Mouse (Mus musculus) limb, embryonic 11.5 days (tissue): ENCODE results near the gene Hsf2. TPM values are rescaled to one million over a fixed set of nuclear protein-coding genes. Genes with fewer than 3 reads are reported as not detected.

Experiments used
- ATAC-seq: fragments of 200-750 bp; cut with Nextera tagmentation; 2 replicates; pipeline ENCODE4 v1.8.0; 2017; ENCODE audit warnings: low read depth; ENCODE audit not compliant: insufficient number of reproducible peaks, low FRiP score, low TSS enrichment
- DNase-seq: peaks from one replicate; pipeline ENCODE4 v3.0.0-alpha.2; 2015; ENCODE audit warnings: low spot score
- H3K27ac ChIP-seq: fragments of 300-500 bp; sonication (generic); replicated peaks from 2 replicates; pipeline ENCODE4 v1.5.1; 2014; ENCODE audit warnings: low read depth, mild to moderate bottlenecking, low read length
- H3K27me3 ChIP-seq: fragments of 300-500 bp; sonication (generic); 2 replicates; pipeline ENCODE4 v1.6.1; 2014; ENCODE audit warnings: mild to moderate bottlenecking, low read length, mixed read lengths; ENCODE audit not compliant: control insufficient read depth, insufficient read depth
- H3K36me3 ChIP-seq: fragments of 300-500 bp; sonication (generic); 2 replicates; pipeline ENCODE4 v1.6.1; 2014; ENCODE audit warnings: mild to moderate bottlenecking, low read length, moderate library complexity, mixed read lengths; ENCODE audit not compliant: control insufficient read depth, insufficient read depth
- H3K4me1 ChIP-seq: fragments of 300-500 bp; sonication (generic); 2 replicates; pipeline ENCODE4 v1.6.1; 2014; ENCODE audit warnings: low read length, mixed read lengths; ENCODE audit not compliant: control insufficient read depth, insufficient read depth
- H3K4me2 ChIP-seq: fragments of 300-500 bp; sonication (generic); 2 replicates; pipeline ENCODE4 v1.6.1; 2014; ENCODE audit warnings: low read depth, mild to moderate bottlenecking, moderate library complexity; ENCODE audit not compliant: severe bottlenecking
- H3K4me3 ChIP-seq: fragments of 300-500 bp; sonication (generic); 2 replicates; pipeline ENCODE4 v1.5.1; 2014; ENCODE audit warnings: low read depth, low read length
- H3K9ac ChIP-seq: fragments of 300-500 bp; sonication (generic); 2 replicates; pipeline ENCODE4 v1.6.1; 2014; ENCODE audit warnings: mild to moderate bottlenecking, low read length
- H3K9me3 ChIP-seq: fragments of 300-500 bp; sonication (generic); 2 replicates; pipeline ENCODE4 v1.6.1; 2016; ENCODE audit warnings: low read length; ENCODE audit not compliant: control insufficient read depth
- WGBS: fragments of 180-500 bp; shearing (Covaris S2); extraction: QIAGEN DNeasy Blood & Tissue Kit; methylation state at CpG from one replicate; pipeline ENCODE4 v1.1.7; 2014; 5-methylcytosine and 5-hydroxymethylcytosine counted together
- polyA plus RNA-seq: library from polyadenylated mRNA; unstranded; fragments of >200 nt; fragmentation: Nextera tagmentation; extraction: Ambion mirVana; gene quantifications from 2 replicates; pipeline ENCODE4 v1.2.1, GENCODE M21; 2014

Gene Hsf2
- polyA plus RNA-seq, 1 experiment from 2014 or later = 45.3 TPM

GRCm38 (mm10) chr10:57549631-57550030, 63.4 kb downstream of the Hsf2 start:
- no peak for DNase-seq
- no peak overlapping the region for H3K9ac ChIP-seq
- H3K36me3 ChIP-seq = no peaks in the 10 kb centered on the region
- no peak overlapping the region for H3K4me2 ChIP-seq
- H3K9me3 ChIP-seq = no peaks in the 10 kb centered on the region
- H3K27ac ChIP-seq = no peak overlapping the region
- H3K4me1 ChIP-seq = no peaks in the 10 kb centered on the region
- ATAC-seq = no peak
- 87% methylated on average over 4 of the region's 4 CpGs for WGBS
- H3K4me3 ChIP-seq = no peak overlapping the region
- no peaks in the 10 kb centered on the region for H3K27me3 ChIP-seq

DNA sequence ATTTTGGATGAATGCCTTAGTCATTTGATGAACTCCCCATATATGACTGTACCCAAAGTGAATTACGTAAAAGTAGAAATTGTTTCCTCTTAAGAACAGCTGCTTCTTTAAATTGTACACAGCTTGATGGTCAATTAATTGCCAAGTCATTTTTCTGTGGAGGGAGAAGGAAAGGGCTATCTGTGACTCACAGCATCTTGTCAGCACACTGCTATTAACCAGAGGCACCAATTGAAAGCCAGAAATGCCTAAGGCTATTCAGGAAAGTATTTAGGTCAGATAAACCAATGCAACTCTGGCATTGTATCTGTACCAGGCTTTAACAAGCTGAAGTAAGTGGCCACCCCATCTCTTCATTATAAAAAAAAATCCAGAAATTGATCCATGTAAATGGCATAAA, 67.5 kb downstream of the Hsf2 start:
- WGBS = 91% methylated on average over 1 of the region's 1 CpGs
- H3K4me3 ChIP-seq = no peak overlapping the region

DNA sequence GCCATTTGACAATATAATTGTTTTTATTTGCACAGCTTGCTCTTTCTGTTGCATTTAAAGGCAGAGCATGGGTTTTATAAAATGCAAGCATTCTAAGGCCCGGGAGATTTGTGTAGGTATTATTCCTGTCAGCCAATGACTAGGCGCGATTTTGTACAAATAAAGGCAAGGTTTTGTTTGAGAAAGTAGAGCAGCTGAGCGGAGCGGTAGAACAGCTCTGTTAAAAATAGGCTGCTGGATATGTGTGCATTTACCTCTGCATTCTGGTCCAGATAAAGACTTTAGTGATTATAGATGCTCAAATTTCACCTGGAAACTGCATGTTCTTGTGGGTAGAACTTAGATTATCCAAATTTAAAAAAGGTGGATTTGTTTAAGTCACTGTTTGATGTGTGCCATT, 71.4 kb downstream of the Hsf2 start:
- no peak overlapping the region for H3K4me3 ChIP-seq
- no peaks in the 10 kb centered on the region for H3K4me1 ChIP-seq
- H3K27me3 ChIP-seq = no peaks in the 10 kb centered on the region
- WGBS = 90% methylated on average over 5 of the region's 5 CpGs
- H3K9me3 ChIP-seq = no peaks in the 10 kb centered on the region
- H3K27ac ChIP-seq = no peak overlapping the region
- H3K9ac ChIP-seq = no peak overlapping the region
- H3K36me3 ChIP-seq = no peaks in the 10 kb centered on the region
- ATAC-seq = no peak
- DNase-seq = no peak
- no peak overlapping the region for H3K4me2 ChIP-seq

More for the DNA sequence above, 67.5 kb downstream of the Hsf2 start:
- DNase-seq (no peak), ATAC-seq (no peak)
- Histone ChIP-seq H3K4me1 (no peaks in the 10 kb centered on the region), H3K9ac (no peak overlapping the region), H3K36me3 (no peaks in the 10 kb centered on the region), H3K4me2 (no peak overlapping the region), H3K9me3 (no peaks in the 10 kb centered on the region), H3K27me3 (no peaks in the 10 kb centered on the region), H3K27ac (no peak overlapping the region)

Other genes with a start within 250 kb of the Hsf2 start
- 152 and 158 TPM in 2 replicates for gene Serinc1, start 46.1 kb downstream of the Hsf2 start, polyA plus RNA-seq
- 0.17 and 0.26 TPM in 2 replicates for gene Pkib, start 145.6 kb downstream of the Hsf2 start, polyA plus RNA-seq